Mouse (Mus musculus) v-Abl transformed pro-B cells (cell line): ENCODE measurements around the gene Ctcfl.
"Not testable (repeated sequence)": the region's sequence is repeated elsewhere in the genome, so short reads cannot be mapped to it uniquely, and the experiment has no call there.

ENCODE experiments used
- in situ Hi-C, 2 experiments: fragments of 400-800 bp; cut with MboI; formaldehyde crosslinking; loops; one replicate each; pipeline ENCODE4 v1.15.1; 2025; ENCODE audit not compliant: unreplicated experiment in 2 of 2

Gene Ctcfl

GRCm38 (mm10) chr2:173145808-173146207 lies 26.5 kb upstream of the Ctcfl start:
- in situ Hi-C loops, result loop anchor here in 1 of 2 experiments (25.0 kb wide), 2 partner anchors 1116 to 1766 kb away; no protein-coding TSS in a partner anchor

GRCm38 (mm10) chr2:173143611-173144010 lies 24.3 kb upstream of the Ctcfl start:
- in situ Hi-C loops, result loop anchor here in 1 of 2 experiments (25.0 kb wide), 2 partner anchors 1119 to 1769 kb away; no protein-coding TSS in a partner anchor

- in situ Hi-C loops, result loop anchor here in 1 of 2 experiments (25.0 kb wide), 2 partner anchors 1124 to 1774 kb away; no protein-coding TSS in a partner anchor
These were observed 19.3 kb upstream of the Ctcfl start for GRCm38 (mm10) chr2:173138323-173139239.

GRCm38 (mm10) chr2:173134695-173135094 lies 15.4 kb upstream of the Ctcfl start:
- in situ Hi-C loops, result loop anchor here in 1 of 2 experiments (25.0 kb wide), 2 partner anchors 1128 to 1778 kb away; no protein-coding TSS in a partner anchor

- in situ Hi-C loops, result loop anchor here in 1 of 2 experiments (25.0 kb wide), 2 partner anchors 1129 to 1779 kb away; no protein-coding TSS in a partner anchor
These were observed 13.5 kb upstream of the Ctcfl start for GRCm38 (mm10) chr2:173132794-173133300.

DNA sequence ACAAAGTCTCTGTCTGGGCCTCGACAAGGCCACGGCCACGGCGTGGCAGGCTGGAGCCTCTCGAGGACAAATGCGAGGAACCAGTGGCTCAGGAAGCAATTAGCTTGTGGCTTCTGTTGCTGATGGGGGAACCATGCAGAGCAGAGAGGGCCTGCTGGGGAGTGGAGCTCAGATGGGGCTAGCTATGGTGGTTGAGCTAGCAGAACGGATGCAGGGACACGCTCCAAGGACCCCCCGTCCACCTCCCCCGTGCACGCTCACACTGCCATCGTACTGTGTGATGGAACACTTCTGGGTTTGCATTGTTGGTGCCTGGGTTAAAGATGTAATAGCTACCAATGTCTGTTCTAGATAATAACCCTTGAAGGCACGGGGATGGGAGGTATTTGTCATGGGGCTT lies 12.9 kb upstream of the Ctcfl start:
- in situ Hi-C loops, result loop anchor here in 1 of 2 experiments (25.0 kb wide), 2 partner anchors 1130 to 1780 kb away; no protein-coding TSS in a partner anchor

GRCm38 (mm10) chr2:173129111-173129510 lies 9.8 kb upstream of the Ctcfl start:
- in situ Hi-C loops, result loop anchor here in 1 of 2 experiments (25.0 kb wide), 2 partner anchors 1133 to 1783 kb away; no protein-coding TSS in a partner anchor

DNA sequence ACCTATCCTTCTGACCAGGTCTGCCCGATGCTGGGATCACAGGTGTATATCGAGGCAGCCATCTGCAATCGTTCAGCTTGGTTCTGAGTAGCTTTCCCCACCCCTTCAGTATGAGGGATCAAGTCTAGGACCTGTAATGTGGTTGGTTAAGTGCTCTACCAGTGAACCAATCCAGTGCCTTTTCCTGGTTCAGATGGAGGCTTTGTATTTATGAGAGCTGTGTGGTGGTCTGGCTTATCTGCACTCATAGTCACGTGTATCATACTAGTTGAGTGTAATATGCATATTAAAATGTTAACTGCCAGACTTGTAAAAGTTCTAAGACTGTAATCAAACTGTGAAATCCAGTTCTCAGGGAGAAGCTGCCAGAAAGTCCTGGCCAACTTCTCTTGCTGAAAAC lies 7.1 kb upstream of the Ctcfl start:
- in situ Hi-C loops, result loop anchor here in 1 of 2 experiments (25.0 kb wide), 2 partner anchors 1136 to 1786 kb away; no protein-coding TSS in a partner anchor

DNA sequence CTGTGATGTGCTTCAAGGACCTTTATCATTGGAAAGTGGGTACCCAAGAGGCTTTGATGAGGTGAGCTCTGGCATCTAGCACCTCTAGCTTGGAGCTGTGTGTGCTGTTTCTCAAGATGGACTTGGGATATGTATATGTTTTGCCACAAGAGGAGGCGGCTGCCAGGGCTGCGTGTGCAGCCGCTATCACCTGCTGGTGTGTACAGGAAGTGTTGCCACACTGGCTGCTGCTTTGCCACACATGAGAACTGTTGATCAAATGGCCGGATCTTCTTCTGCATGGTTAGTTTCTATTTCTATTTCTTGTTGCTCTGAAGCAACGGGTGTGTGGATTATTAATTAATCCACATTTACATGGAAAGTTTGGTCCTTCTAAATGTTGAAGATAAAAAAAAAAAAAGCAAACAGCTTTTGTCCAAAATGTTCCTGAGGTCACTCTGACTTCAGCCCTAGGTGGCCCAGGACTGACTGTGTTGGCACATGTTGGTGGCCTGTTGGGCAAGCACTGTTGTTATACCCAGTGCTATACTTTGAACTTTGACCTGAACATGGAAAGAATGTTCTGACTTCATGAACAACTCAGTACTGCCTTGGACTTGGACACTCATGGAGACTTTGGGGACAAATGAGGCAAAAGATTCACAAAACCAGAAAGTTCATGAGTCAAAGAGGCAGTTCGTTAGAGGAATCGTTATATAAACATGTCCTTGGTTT lies 4.9 kb upstream of the Ctcfl start:
- in situ Hi-C loops, result no loop called here

GRCm38 (mm10) chr2:173120117-173120516 lies 792 bp upstream of the Ctcfl start:
- in situ Hi-C loops, result not testable (repeated sequence)

DNA sequence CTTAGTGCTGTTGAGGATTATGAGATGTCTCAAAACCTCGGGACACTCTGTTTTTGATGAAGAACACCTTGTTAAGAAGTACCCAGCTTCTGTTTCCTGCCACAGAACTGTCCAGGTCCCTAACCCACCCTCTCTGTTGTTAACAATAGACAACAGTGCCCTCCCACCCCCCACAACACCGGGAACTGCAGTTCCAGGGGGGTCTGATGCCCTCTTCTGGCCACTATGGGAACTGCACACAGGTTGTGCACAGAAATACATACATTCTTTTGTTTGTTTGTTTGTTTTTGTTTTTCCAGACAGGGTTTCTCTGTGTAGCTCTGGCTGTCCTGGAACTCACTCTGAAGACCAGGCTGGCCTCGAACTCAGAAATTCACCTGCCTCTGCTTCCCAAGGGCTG lies 5.5 kb downstream of the Ctcfl start:
- in situ Hi-C loops, result not testable (repeated sequence)

DNA sequence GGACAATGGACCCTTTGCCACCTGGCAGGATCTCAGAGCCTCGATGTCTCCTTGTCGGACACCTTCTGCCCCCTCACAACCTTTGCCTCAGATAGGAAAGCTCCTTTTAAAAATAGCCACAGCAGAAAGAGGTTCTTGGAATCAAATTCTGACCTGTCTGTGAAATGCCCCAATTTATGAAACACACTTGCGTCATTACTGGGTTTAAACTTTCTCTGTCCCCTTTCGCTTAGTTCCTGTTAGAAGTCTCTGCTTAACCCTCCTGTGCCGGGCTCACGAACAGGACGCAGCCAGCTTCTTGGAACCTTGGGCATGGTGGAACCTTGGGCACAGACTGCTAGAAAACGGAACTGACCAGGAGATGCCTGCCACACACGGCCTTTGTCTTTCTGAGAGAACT lies 8.8 kb downstream of the Ctcfl start:
- in situ Hi-C loops, result no loop called here

- in situ Hi-C loops, result loop anchor here (5.0 to 10.0 kb wide), 3 partner anchors 73 to 1785 kb away; no protein-coding TSS in a partner anchor
These were observed 9.8 kb downstream of the Ctcfl start for GRCm38 (mm10) chr2:173109510-173109909.

DNA sequence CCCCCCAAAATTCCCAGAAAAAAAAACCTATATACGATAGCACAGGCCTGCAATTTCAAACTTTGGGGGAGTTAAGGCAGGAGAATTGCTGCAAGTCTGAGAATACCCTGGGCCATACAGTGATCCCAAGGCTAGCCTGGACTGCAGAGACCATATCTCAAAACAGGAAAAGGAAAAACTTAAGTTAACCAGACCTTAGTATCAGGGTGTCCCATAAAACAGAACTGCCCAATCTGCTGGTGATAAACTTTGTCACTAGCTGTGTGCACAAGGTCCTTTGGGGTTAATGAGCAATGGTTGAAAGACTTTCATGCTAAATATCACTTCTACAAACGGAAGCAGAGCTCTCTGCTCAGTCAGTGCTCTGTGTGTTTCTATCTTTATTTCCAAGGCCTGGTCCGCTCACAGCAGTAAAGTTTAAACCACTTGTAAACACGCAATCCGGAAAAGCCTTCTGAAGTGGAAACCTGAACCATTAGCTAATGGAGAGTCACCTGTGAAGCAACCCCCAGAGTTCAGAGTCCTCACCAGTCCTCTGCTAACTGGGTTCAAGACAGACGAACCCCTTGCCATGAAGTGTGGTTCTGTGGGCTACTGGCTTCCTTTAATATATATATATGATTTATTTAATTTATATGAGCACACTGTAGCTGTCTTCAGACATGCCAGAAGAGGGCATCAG lies 10.7 kb downstream of the Ctcfl start:
- in situ Hi-C loops, result loop anchor here (5.0 to 10.0 kb wide), 3 partner anchors 74 to 1786 kb away; no protein-coding TSS in a partner anchor

- in situ Hi-C loops, result loop anchor here (5.0 to 10.0 kb wide), 3 partner anchors 75 to 1788 kb away; no protein-coding TSS in a partner anchor
These were observed 12.2 kb downstream of the Ctcfl start for GRCm38 (mm10) chr2:173106889-173107785.

DNA sequence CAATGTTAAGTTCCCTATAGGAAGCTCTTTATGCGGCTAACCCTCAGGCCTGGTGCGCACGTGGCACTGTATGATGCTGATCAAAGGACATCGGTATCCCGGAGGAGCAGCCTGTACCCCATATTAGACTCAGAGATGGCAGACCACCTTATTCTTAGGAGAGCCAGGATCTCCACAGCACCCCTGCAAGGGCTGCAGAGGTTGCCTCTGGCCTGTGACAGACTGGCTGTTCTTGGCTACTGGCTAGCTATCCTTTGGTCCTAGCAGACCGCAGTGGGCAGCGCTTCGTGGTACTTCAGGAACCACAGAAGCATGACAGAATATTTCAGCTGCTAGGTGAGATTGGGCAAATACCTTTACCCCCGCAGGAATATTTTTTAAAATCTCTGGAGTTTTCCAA lies 12.9 kb downstream of the Ctcfl start:
- in situ Hi-C loops, result loop anchor here (5.0 to 10.0 kb wide), 3 partner anchors 76 to 1788 kb away; no protein-coding TSS in a partner anchor

DNA sequence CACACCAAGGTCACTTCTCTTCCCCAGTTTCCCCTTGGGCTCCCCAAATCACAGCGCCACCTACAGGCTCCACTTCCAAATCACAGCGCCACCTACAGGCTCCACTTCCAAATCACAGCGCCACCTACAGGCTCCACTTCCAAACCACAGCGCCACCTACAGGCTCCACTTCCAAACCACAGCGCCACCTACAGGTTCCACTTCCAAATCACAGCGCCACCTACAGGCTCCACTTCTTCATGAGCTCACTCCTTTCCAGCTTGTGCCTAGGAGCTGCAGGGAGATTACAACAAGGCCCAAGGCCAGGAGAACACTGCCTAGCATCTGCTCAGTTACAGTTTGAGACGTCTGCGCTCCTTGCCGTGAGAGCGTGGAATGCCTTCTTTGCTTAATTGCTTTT lies 22.0 kb downstream of the Ctcfl start:
- in situ Hi-C loops, result loop anchor here (25.0 kb wide), 1 partner anchor 885 kb away; no protein-coding TSS in a partner anchor

GRCm38 (mm10) chr2:173089437-173089836 lies 29.9 kb downstream of the Ctcfl start:
- in situ Hi-C loops, result loop anchor here (5.0 to 25.0 kb wide), 4 partner anchors 252 to 877 kb away; no protein-coding TSS in a partner anchor
